Mouse (Mus musculus): ENCODE results near the gene Rasa4. TPM values are rescaled to one million over a fixed set of nuclear protein-coding genes. Genes with fewer than 3 reads are reported as not detected.
"Not testable (repeated sequence)": the region's sequence is repeated elsewhere in the genome, so short reads cannot be mapped to it uniquely, and the experiment has no call there.

Rasa4 gene
- polyA plus RNA-seq, 1 experiment from 2014 or later: 1.9 TPM

DNA sequence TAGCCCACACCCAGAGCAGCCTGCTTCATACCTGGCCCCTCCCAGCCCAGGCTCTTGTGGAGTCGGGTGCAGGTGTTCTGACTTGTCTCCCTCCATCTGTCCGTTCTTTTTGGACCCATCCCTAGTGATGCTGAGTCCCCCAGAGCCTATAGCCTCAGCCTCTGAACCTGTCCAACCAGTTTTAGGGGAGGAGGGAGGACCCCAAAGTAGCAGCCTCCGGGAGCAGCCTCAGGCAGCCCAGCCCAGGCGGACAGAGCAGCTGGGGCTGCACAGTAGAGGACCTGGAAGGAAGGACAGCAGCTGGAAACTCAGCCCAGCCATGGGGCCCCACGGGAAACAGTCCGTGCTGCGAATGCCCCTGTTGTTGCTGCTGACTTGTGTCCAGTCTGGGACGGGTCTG, 26.6 kb upstream of the Rasa4 start:
- Histone ChIP-seq H3K9me3 (replicated peaks; ENCODE audit: control insufficient read depth, low read length) (no peaks in the 10 kb centered on the region), H3K4me3 (ENCODE audit: low read depth, low read length) (no peak overlapping the region), H3K4me1 (ENCODE audit: control insufficient read depth, low read depth, low read length) (no peaks in the 10 kb centered on the region), H3K27me3 (ENCODE audit: control insufficient read depth, insufficient read depth, low read depth, low read length) (peaks cover 7% of the 10 kb centered on the region; the same call in 1 of the 2 replicates), H3K27ac (ENCODE audit: low read length) (no peak overlapping the region), H3K9ac (ENCODE audit: low read depth, low read length) (no peak overlapping the region), H3K36me3 (ENCODE audit: control insufficient read depth, insufficient read depth) (no peaks in the 10 kb centered on the region), H3K4me2 (ENCODE audit: low read depth, low read length) (no peak overlapping the region)
- 18% methylated on average over 8 of the region's 8 CpGs for WGBS (ENCODE audit: insufficient replicate concordance)
- no peak for ATAC-seq (ENCODE audit: low read depth)

- 8% methylated on average over 12 of the region's 12 CpGs for WGBS (ENCODE audit: insufficient replicate concordance)
- no peaks in the 10 kb centered on the region for H3K9me3 ChIP-seq (replicated peaks; ENCODE audit: control insufficient read depth, low read length)
- no peak overlapping the region for H3K27ac ChIP-seq (ENCODE audit: low read length)
- H3K27me3 ChIP-seq (ENCODE audit: control insufficient read depth, insufficient read depth, low read depth, low read length): peaks cover 7% of the 10 kb centered on the region; the same call in 1 of the 2 replicates
- H3K9ac ChIP-seq (ENCODE audit: low read depth, low read length): no peak overlapping the region
- H3K4me3 ChIP-seq (ENCODE audit: low read depth, low read length): no peak overlapping the region
- no peaks in the 10 kb centered on the region for H3K4me1 ChIP-seq (ENCODE audit: control insufficient read depth, low read depth, low read length)
- ATAC-seq (ENCODE audit: low read depth): no peak
- no peaks in the 10 kb centered on the region for H3K36me3 ChIP-seq (ENCODE audit: control insufficient read depth, insufficient read depth)
- no peak overlapping the region for H3K4me2 ChIP-seq (ENCODE audit: low read depth, low read length)
Observed at GRCm38 (mm10) chr5:136061567-136061966, 22.1 kb upstream of the Rasa4 start.

DNA sequence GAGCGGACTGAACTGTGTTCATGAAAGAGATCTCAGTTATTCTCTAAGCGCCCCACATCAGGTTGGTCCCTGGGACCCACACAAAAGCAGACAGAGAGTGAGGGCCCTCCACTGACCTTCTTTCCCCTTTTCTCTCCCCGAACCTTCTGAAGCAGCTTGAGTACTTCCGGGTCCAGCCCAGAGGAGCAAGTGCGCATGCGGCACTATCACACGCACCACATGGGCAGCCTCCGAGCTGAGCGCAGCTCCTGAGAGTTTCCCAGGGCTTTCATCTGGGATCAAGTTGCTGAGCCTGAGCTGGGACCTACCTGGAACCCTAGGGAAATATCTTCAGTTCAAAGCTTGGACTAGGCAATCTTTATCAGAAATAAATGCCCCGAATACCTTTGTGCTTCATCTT, 19.8 kb upstream of the Rasa4 start:
- Histone ChIP-seq H3K4me1 (ENCODE audit: control insufficient read depth, low read depth, low read length) (no peaks in the 10 kb centered on the region), H3K4me3 (ENCODE audit: low read depth, low read length) (no peak overlapping the region), H3K9ac (ENCODE audit: low read depth, low read length) (no peak overlapping the region), H3K27ac (ENCODE audit: low read length) (no peak overlapping the region), H3K27me3 (ENCODE audit: control insufficient read depth, insufficient read depth, low read depth, low read length) (peaks cover 5% of the 10 kb centered on the region; the same call in 1 of the 2 replicates), H3K4me2 (ENCODE audit: low read depth, low read length) (no peak overlapping the region), H3K9me3 (replicated peaks; ENCODE audit: control insufficient read depth, low read length) (no peaks in the 10 kb centered on the region), H3K36me3 (ENCODE audit: control insufficient read depth, insufficient read depth) (no peaks in the 10 kb centered on the region)
- WGBS (ENCODE audit: insufficient replicate concordance): 73% methylated on average over 10 of the region's 10 CpGs
- ATAC-seq (ENCODE audit: low read depth): no peak

- WGBS (ENCODE audit: insufficient replicate concordance): 38% methylated on average over 11 of the region's 11 CpGs
- H3K4me1 ChIP-seq (ENCODE audit: control insufficient read depth, low read depth, low read length); H3K4me2 ChIP-seq (ENCODE audit: low read depth, low read length); H3K27ac ChIP-seq (ENCODE audit: low read length); ATAC-seq (ENCODE audit: low read depth); H3K27me3 ChIP-seq (ENCODE audit: control insufficient read depth, insufficient read depth, low read depth, low read length); H3K4me3 ChIP-seq (ENCODE audit: low read depth, low read length); H3K36me3 ChIP-seq (ENCODE audit: control insufficient read depth, insufficient read depth); H3K9me3 ChIP-seq (replicated peaks; ENCODE audit: control insufficient read depth, low read length); H3K9ac ChIP-seq (ENCODE audit: low read depth, low read length): not testable (repeated sequence)
Observed at GRCm38 (mm10) chr5:136066404-136067148, 17.1 kb upstream of the Rasa4 start.

GRCm38 (mm10) chr5:136069411-136069810, 14.3 kb upstream of the Rasa4 start:
- Histone ChIP-seq H3K36me3 (ENCODE audit: control insufficient read depth, insufficient read depth) (no peaks in the 10 kb centered on the region), H3K27ac (ENCODE audit: low read length) (no peak overlapping the region), H3K4me2 (ENCODE audit: low read depth, low read length) (no peak overlapping the region), H3K9me3 (replicated peaks; ENCODE audit: control insufficient read depth, low read length) (no peaks in the 10 kb centered on the region), H3K4me1 (ENCODE audit: control insufficient read depth, low read depth, low read length) (no peaks in the 10 kb centered on the region), H3K9ac (ENCODE audit: low read depth, low read length) (no peak overlapping the region), H3K27me3 (ENCODE audit: control insufficient read depth, insufficient read depth, low read depth, low read length) (no peaks in the 10 kb centered on the region), H3K4me3 (ENCODE audit: low read depth, low read length) (no peak overlapping the region)
- ATAC-seq (ENCODE audit: low read depth): no peak
- 50% methylated on average over 2 of the region's 2 CpGs for WGBS (ENCODE audit: insufficient replicate concordance)

DNA sequence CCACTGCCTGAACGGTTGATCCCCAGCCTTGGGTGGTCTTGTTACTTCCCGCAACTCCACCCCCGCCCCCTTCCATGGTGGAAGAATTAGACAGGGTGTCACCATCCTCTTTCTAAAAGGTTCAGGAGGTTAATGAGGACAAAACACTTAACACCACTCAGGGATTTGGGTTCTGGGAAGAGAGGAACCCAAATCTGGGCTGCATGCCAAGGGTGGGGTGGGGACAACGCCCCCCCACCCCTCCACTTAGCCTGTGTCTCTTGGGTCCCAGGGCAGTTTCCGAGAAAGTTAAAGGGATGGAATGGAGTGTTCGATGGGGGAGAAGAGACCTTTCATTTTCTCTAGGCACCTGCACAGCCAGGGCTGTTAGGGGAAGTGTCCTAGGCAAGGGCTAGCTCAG, 10.7 kb upstream of the Rasa4 start:
- ATAC-seq (ENCODE audit: low read depth): no peak
- Histone ChIP-seq H3K27ac (ENCODE audit: low read length) (no peak overlapping the region), H3K9ac (ENCODE audit: low read depth, low read length) (no peak overlapping the region), H3K9me3 (replicated peaks; ENCODE audit: control insufficient read depth, low read length) (no peaks in the 10 kb centered on the region), H3K4me1 (ENCODE audit: control insufficient read depth, low read depth, low read length) (no peaks in the 10 kb centered on the region), H3K4me3 (ENCODE audit: low read depth, low read length) (no peak overlapping the region), H3K4me2 (ENCODE audit: low read depth, low read length) (no peak overlapping the region), H3K36me3 (ENCODE audit: control insufficient read depth, insufficient read depth) (no peaks in the 10 kb centered on the region), H3K27me3 (ENCODE audit: control insufficient read depth, insufficient read depth, low read depth, low read length) (no peaks in the 10 kb centered on the region)
- WGBS (ENCODE audit: insufficient replicate concordance): 59% methylated on average over 6 of the region's 6 CpGs

- no peak for ATAC-seq (ENCODE audit: low read depth)
- 45% methylated on average over 11 of the region's 11 CpGs for WGBS (ENCODE audit: insufficient replicate concordance)
- H3K27me3 ChIP-seq (ENCODE audit: control insufficient read depth, insufficient read depth, low read depth, low read length): no peaks in the 10 kb centered on the region
Observed at GRCm38 (mm10) chr5:136073526-136073925, 10.2 kb upstream of the Rasa4 start.

GRCm38 (mm10) chr5:136075076-136075475, 8.6 kb upstream of the Rasa4 start:
- 37% methylated on average over 5 of the region's 5 CpGs for whole genome bisulfite sequencing (ENCODE audit: insufficient replicate concordance)
- H3K27me3 ChIP-seq (ENCODE audit: control insufficient read depth, insufficient read depth, low read depth, low read length): no peaks in the 10 kb centered on the region
- no peak overlapping the region for H3K27ac ChIP-seq (ENCODE audit: low read length)
- no peaks in the 10 kb centered on the region for H3K4me1 ChIP-seq (ENCODE audit: control insufficient read depth, low read depth, low read length)
- H3K9ac ChIP-seq (ENCODE audit: low read depth, low read length): no peak overlapping the region
- no peak overlapping the region for H3K4me3 ChIP-seq (ENCODE audit: low read depth, low read length)
- H3K4me2 ChIP-seq (ENCODE audit: low read depth, low read length): no peak overlapping the region
- H3K9me3 ChIP-seq (replicated peaks; ENCODE audit: control insufficient read depth, low read length): no peaks in the 10 kb centered on the region
- H3K36me3 ChIP-seq (ENCODE audit: control insufficient read depth, insufficient read depth): no peaks in the 10 kb centered on the region
- no peak for ATAC-seq (ENCODE audit: low read depth)

More at GRCm38 (mm10) chr5:136073526-136073925, 10.2 kb upstream of the Rasa4 start:
- H3K9me3 ChIP-seq (replicated peaks; ENCODE audit: control insufficient read depth, low read length): no peaks in the 10 kb centered on the region
- no peak overlapping the region for H3K9ac ChIP-seq (ENCODE audit: low read depth, low read length)
- no peak overlapping the region for H3K4me3 ChIP-seq (ENCODE audit: low read depth, low read length)
- no peak overlapping the region for H3K27ac ChIP-seq (ENCODE audit: low read length)
- H3K36me3 ChIP-seq (ENCODE audit: control insufficient read depth, insufficient read depth): no peaks in the 10 kb centered on the region
- no peak overlapping the region for H3K4me2 ChIP-seq (ENCODE audit: low read depth, low read length)
- H3K4me1 ChIP-seq (ENCODE audit: control insufficient read depth, low read depth, low read length): no peaks in the 10 kb centered on the region

DNA sequence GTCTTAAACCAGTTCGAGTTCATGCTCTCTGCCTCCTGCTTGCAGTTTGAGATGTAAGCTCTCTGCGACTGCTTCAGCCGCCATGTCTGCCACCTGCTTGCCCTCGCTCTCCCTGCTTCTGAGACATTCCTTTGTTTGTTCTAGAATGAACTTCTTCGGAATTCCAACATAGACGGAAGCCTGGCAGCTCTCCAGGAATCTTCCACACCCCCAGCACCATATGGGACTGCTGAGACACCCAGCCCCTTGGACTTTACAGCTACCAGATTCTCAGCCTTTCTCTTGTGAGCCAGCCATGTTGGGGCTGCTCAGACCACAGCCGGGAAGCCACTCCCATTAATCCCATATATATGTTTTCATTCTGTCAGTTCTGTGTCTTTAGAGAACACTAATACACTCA, 7.4 kb upstream of the Rasa4 start:
- H3K9ac ChIP-seq (ENCODE audit: low read depth, low read length): no peak overlapping the region
- WGBS (ENCODE audit: insufficient replicate concordance): 60% methylated on average over 7 of the region's 7 CpGs
- H3K27me3 ChIP-seq (ENCODE audit: control insufficient read depth, insufficient read depth, low read depth, low read length): no peaks in the 10 kb centered on the region
- no peak overlapping the region for H3K4me2 ChIP-seq (ENCODE audit: low read depth, low read length)
- no peaks in the 10 kb centered on the region for H3K36me3 ChIP-seq (ENCODE audit: control insufficient read depth, insufficient read depth)
- no peak overlapping the region for H3K4me3 ChIP-seq (ENCODE audit: low read depth, low read length)
- no peak for ATAC-seq (ENCODE audit: low read depth)
- H3K27ac ChIP-seq (ENCODE audit: low read length): no peak overlapping the region
- no peaks in the 10 kb centered on the region for H3K9me3 ChIP-seq (replicated peaks; ENCODE audit: control insufficient read depth, low read length)
- H3K4me1 ChIP-seq (ENCODE audit: control insufficient read depth, low read depth, low read length): no peaks in the 10 kb centered on the region
